Mouse (Mus musculus): Measurements from ENCODE around the gene Abcg8. TPM values are rescaled to one million over a fixed set of nuclear protein-coding genes. Genes with fewer than 3 reads are reported as not detected.

Abcg8 gene
- polyA plus RNA-seq, 1 experiment from 2014 or later, result 0.20 TPM

DNA sequence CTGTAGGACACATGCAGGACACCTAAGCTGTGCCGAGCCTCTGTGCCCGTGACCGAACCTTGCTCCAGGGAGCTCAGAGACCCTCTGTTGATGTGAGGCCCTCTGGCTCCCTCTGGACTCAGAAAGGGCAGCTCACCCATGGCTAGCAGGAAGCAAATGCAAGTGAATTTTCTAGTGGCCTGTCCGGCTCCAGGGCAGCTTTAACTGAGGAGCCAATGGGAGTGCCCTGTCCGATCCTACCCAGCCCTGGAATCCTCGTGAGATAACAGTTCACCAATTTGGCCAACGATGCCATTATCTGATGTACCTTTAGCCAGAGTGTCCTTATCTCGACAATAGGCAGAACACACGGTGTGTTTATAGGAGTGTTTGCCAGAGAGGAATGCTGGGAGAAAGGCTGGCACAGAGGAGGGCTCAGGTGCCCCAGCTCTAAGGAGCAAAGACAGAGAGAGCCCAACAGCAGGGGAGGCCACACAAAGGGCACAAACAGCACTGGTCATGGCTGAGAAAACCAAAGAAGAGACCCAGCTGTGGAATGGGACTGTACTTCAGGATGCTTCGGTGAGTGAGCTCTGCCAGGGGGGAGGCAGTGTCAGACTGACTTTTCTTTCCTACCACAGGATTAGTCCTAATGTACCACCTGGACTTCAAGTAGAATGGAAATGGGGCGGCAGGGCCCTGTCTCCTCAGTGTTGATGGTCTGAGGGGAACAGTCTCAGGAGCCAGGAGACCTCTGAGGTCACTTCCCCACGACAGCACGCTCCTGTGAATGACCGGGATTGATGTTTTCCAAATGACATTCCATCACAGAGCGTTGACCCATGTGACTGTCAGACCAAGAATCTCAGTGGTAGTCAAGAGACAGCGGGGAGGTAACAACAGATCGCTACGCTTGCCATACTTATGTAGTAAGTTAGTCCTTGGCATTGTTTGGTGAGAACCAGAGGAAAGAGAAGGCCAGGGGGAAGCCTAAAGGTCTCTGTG lies 6.9 kb downstream of the Abcg8 start, which contains the start of gene Abcg5:
Gene Abcg5, minus strand, starts transcription at position 278 of the 984 bp plus-strand sequence.
- 69% methylated on average over 18 of the region's 18 CpGs for WGBS
- ATAC-seq (ENCODE audit: insufficient number of reproducible peaks, insufficient read depth, low FRiP score, low read depth), result no peak
- H3K27me3 ChIP-seq (ENCODE audit: control insufficient read depth, insufficient read depth, low read length), result no peaks in the 10 kb centered on the region
- no peak within 1 kb of the TSS for H3K4me2 ChIP-seq (replicated peaks; ENCODE audit: low read depth, low read length)
- H3K27ac ChIP-seq (ENCODE audit: low read length), result no peak within 1 kb of the TSS
- no peaks in the 10 kb centered on the region for H3K4me1 ChIP-seq (ENCODE audit: control insufficient read depth, insufficient read depth, low read length)
- no peaks in the 10 kb centered on the region for H3K9me3 ChIP-seq (ENCODE audit: control insufficient read depth, low read depth, low read length)
- no peak within 1 kb of the TSS for H3K9ac ChIP-seq (replicated peaks; ENCODE audit: low read depth, low read length)
- no peak within 1 kb of the TSS for H3K4me3 ChIP-seq (ENCODE audit: low read depth, low read length)
- H3K36me3 ChIP-seq (ENCODE audit: control insufficient read depth, insufficient read depth, low read length), result no peaks in the 10 kb centered on the region

DNA sequence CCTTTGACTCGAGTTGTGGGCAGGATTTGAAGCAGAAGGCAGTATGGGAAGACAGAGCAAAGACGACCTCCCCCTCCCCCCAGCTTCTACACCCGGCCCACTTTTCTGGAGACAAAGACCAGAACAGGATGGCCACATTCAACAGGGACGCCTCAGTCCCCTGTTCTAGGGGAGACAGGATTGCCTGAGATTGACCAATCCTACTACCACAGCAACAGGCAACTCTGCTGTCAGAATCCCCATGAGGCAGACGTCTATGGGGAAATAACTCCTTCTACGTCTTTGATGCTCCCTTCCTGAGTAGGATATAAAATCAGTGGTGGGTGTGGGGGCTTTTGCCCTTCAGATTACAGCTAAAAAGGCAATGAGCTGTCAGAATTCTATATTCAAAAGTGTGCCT lies 8.2 kb downstream of the Abcg8 start:
- Histone ChIP-seq H3K27ac (ENCODE audit: low read length) (no peak overlapping the region), H3K4me3 (ENCODE audit: low read depth, low read length) (no peak overlapping the region), H3K4me1 (ENCODE audit: control insufficient read depth, insufficient read depth, low read length) (no peaks in the 10 kb centered on the region), H3K9me3 (ENCODE audit: control insufficient read depth, low read depth, low read length) (no peaks in the 10 kb centered on the region), H3K36me3 (ENCODE audit: control insufficient read depth, insufficient read depth, low read length) (no peaks in the 10 kb centered on the region), H3K9ac (replicated peaks; ENCODE audit: low read depth, low read length) (no peak overlapping the region), H3K27me3 (ENCODE audit: control insufficient read depth, insufficient read depth, low read length) (no peaks in the 10 kb centered on the region), H3K4me2 (replicated peaks; ENCODE audit: low read depth, low read length) (no peak overlapping the region)
- ATAC-seq (ENCODE audit: insufficient number of reproducible peaks, insufficient read depth, low FRiP score, low read depth), result no peak
- 42% methylated on average over 6 of the region's 6 CpGs for WGBS

DNA sequence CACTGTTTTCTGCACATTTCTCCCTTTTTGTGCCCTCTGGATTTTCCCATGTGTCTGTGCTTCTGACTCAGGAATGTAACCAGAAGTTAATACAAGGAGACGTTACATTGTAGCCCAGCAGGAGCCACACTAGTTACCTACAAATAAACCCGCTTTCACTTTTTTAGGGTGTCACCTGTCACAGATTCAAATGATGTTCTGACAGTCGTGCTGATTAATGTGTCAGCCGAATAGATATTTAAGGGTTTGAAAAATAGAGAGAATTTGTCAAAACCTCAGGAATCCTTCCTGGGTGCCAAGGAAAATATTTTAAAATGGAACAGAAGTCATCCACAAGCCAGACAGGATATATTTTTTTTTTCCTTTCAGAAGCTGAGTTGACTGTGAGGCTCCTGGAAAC lies 9.2 kb downstream of the Abcg8 start:
- no peak overlapping the region for H3K4me2 ChIP-seq (replicated peaks; ENCODE audit: low read depth, low read length)
- no peak overlapping the region for H3K9ac ChIP-seq (replicated peaks; ENCODE audit: low read depth, low read length)
- ATAC-seq (ENCODE audit: insufficient number of reproducible peaks, insufficient read depth, low FRiP score, low read depth), result no peak
- H3K36me3 ChIP-seq (ENCODE audit: control insufficient read depth, insufficient read depth, low read length), result no peaks in the 10 kb centered on the region
- no peaks in the 10 kb centered on the region for H3K27me3 ChIP-seq (ENCODE audit: control insufficient read depth, insufficient read depth, low read length)
- no peak overlapping the region for H3K27ac ChIP-seq (ENCODE audit: low read length)
- H3K4me3 ChIP-seq (ENCODE audit: low read depth, low read length), result no peak overlapping the region
- H3K9me3 ChIP-seq (ENCODE audit: control insufficient read depth, low read depth, low read length), result no peaks in the 10 kb centered on the region
- 72% methylated on average over 4 of the region's 4 CpGs for WGBS
- 0 out of 2 replicates have a peak, but pooled peaks cover 3% of the 10 kb centered on the region for H3K4me1 ChIP-seq (ENCODE audit: control insufficient read depth, insufficient read depth, low read length)

DNA sequence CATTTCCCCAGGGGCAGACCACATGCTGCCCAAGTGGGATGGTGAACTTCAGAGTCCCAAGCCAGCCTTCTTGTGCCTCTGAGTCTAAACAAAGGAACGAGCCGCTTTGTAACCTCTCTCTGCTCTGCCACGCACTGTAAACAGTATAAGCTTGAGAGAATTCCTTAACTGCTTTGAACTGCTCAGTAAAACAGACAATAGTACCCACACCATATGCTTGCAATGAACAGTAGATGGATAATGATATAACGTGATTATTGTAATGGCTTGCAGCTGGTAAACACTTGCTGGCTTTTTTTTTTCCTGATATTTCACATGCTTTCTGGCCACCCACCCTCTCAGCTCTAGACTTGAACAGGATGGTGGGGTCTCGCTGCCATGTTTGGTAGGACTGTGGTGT lies 11.9 kb downstream of the Abcg8 start:
- no peak for ATAC-seq (ENCODE audit: insufficient number of reproducible peaks, insufficient read depth, low FRiP score, low read depth)
- H3K9me3 ChIP-seq (ENCODE audit: control insufficient read depth, low read depth, low read length), result no peaks in the 10 kb centered on the region
- no peaks in the 10 kb centered on the region for H3K36me3 ChIP-seq (ENCODE audit: control insufficient read depth, insufficient read depth, low read length)
- H3K4me1 ChIP-seq (ENCODE audit: control insufficient read depth, insufficient read depth, low read length), result peaks cover 6% of the 10 kb centered on the region; the same call in 1 of the 2 replicates
- 39% methylated on average over 5 of the region's 5 CpGs for WGBS
- no peaks in the 10 kb centered on the region for H3K27me3 ChIP-seq (ENCODE audit: control insufficient read depth, insufficient read depth, low read length)
- H3K4me3 ChIP-seq (ENCODE audit: low read depth, low read length), result no peak overlapping the region
- H3K4me2 ChIP-seq (replicated peaks; ENCODE audit: low read depth, low read length), result no peak overlapping the region
- no peak overlapping the region for H3K27ac ChIP-seq (ENCODE audit: low read length)
- no peak overlapping the region for H3K9ac ChIP-seq (replicated peaks; ENCODE audit: low read depth, low read length)

DNA sequence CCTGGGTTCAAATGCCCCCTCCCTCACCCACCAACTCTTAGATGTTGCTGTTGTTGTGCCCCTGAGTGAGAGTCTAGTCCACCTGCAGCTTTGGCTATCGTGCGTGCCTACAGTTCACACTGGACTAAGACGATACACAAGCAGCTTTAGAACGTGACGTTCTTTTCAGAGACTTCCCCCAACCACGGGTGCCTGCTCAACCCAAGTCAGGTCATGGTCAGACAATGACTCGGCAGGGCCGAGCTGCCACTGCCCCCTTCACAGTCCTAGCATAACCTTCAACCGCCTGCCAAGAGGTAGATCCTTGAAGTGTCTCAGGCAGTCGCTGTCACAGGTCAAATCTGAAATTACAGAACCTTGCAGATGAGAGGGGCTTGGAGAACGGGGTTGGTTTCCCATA lies 12.7 kb downstream of the Abcg8 start:
- WGBS, result 87% methylated on average over 11 of the region's 11 CpGs
- H3K27me3 ChIP-seq (ENCODE audit: control insufficient read depth, insufficient read depth, low read length), result no peaks in the 10 kb centered on the region
- H3K4me2 ChIP-seq (replicated peaks; ENCODE audit: low read depth, low read length), result no peak overlapping the region
- H3K9me3 ChIP-seq (ENCODE audit: control insufficient read depth, low read depth, low read length), result no peaks in the 10 kb centered on the region
- no peak for ATAC-seq (ENCODE audit: insufficient number of reproducible peaks, insufficient read depth, low FRiP score, low read depth)
- no peak overlapping the region for H3K9ac ChIP-seq (replicated peaks; ENCODE audit: low read depth, low read length)
- H3K27ac ChIP-seq (ENCODE audit: low read length), result no peak overlapping the region
- H3K4me3 ChIP-seq (ENCODE audit: low read depth, low read length), result no peak overlapping the region
- H3K36me3 ChIP-seq (ENCODE audit: control insufficient read depth, insufficient read depth, low read length), result no peaks in the 10 kb centered on the region
- peaks cover 6% of the 10 kb centered on the region; the same call in 1 of the 2 replicates for H3K4me1 ChIP-seq (ENCODE audit: control insufficient read depth, insufficient read depth, low read length)

DNA sequence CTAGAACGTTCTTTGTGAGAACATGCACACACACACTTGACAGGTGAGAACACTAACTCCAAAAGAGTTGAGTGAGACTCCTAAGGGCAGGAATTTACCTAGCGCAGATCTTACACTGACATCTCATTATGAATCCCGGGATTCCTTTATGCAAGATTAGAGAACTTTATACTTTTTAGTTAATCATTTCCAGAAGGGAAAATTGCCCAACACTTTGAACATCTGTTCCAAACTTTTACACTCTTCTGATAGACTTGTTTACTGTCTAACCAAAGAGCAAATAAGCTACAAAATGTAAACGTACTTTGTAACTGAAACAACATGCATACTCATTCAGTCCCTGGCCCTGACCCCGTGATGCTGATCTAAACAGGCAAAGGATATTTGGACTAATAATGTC lies 13.2 kb downstream of the Abcg8 start:
- WGBS, result 61% methylated on average over 5 of the region's 5 CpGs
- Histone ChIP-seq H3K4me2 (replicated peaks; ENCODE audit: low read depth, low read length) (no peak overlapping the region), H3K4me3 (ENCODE audit: low read depth, low read length) (no peak overlapping the region), H3K27ac (ENCODE audit: low read length) (no peak overlapping the region), H3K4me1 (ENCODE audit: control insufficient read depth, insufficient read depth, low read length) (peaks cover 6% of the 10 kb centered on the region; the same call in 1 of the 2 replicates), H3K9me3 (ENCODE audit: control insufficient read depth, low read depth, low read length) (no peaks in the 10 kb centered on the region), H3K36me3 (ENCODE audit: control insufficient read depth, insufficient read depth, low read length) (no peaks in the 10 kb centered on the region), H3K9ac (replicated peaks; ENCODE audit: low read depth, low read length) (no peak overlapping the region), H3K27me3 (ENCODE audit: control insufficient read depth, insufficient read depth, low read length) (no peaks in the 10 kb centered on the region)
- ATAC-seq (ENCODE audit: insufficient number of reproducible peaks, insufficient read depth, low FRiP score, low read depth), result no peak

DNA sequence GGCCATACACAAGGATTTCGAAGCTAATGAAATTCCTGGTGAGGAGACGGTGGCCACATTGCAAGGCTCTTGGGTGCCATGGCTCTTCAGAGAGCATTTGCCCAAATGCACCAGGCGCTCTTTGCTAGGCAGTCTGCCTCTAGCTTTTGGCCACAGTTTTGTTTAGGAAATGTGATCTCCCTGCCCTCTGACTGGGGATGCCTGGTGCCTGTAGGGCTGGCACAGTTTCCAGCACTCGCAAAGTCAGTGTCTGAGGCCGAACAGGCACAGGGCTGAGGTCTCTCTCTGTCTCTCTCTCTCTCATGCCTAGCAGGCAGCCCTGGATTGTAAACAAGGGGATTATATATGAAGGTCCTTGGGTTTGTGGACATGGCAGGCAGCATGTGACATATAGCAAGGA lies 14.0 kb downstream of the Abcg8 start:
- Histone ChIP-seq H3K27me3 (ENCODE audit: control insufficient read depth, insufficient read depth, low read length) (no peaks in the 10 kb centered on the region), H3K4me3 (ENCODE audit: low read depth, low read length) (no peak overlapping the region), H3K36me3 (ENCODE audit: control insufficient read depth, insufficient read depth, low read length) (no peaks in the 10 kb centered on the region), H3K4me2 (replicated peaks; ENCODE audit: low read depth, low read length) (no peak overlapping the region), H3K9me3 (ENCODE audit: control insufficient read depth, low read depth, low read length) (no peaks in the 10 kb centered on the region), H3K27ac (ENCODE audit: low read length) (no peak overlapping the region), H3K4me1 (ENCODE audit: control insufficient read depth, insufficient read depth, low read length) (peaks cover 6% of the 10 kb centered on the region; the same call in 1 of the 2 replicates), H3K9ac (replicated peaks; ENCODE audit: low read depth, low read length) (no peak overlapping the region)
- ATAC-seq (ENCODE audit: insufficient number of reproducible peaks, insufficient read depth, low FRiP score, low read depth), result no peak
- WGBS, result 62% methylated on average over 5 of the region's 5 CpGs

DNA sequence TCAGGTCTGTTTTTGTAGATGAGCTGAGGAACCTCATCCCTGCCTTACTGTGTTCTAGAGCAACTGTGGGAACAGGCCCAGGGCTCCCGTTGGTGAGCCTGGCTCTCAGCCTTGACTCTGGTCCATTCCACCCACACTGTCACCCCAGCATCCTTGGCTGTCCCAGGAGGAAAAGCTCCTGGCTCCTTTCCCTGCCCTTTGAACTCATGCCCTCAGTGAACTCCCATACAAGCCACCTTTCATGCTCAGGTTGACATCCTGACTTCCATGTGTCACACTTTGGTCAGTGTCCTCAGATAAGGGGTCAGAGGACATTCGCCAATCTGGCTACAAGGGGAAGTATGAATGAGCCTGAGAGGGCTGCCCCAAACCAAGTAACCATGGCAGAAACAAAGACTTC lies 17.6 kb downstream of the Abcg8 start:
- Histone ChIP-seq H3K4me2 (replicated peaks; ENCODE audit: low read depth, low read length) (no peak overlapping the region), H3K27ac (ENCODE audit: low read length) (no peak overlapping the region), H3K27me3 (ENCODE audit: control insufficient read depth, insufficient read depth, low read length) (no peaks in the 10 kb centered on the region), H3K9ac (replicated peaks; ENCODE audit: low read depth, low read length) (no peak overlapping the region), H3K4me1 (ENCODE audit: control insufficient read depth, insufficient read depth, low read length) (peaks cover 6% of the 10 kb centered on the region; the same call in 1 of the 2 replicates), H3K4me3 (ENCODE audit: low read depth, low read length) (no peak overlapping the region), H3K9me3 (ENCODE audit: control insufficient read depth, low read depth, low read length) (no peaks in the 10 kb centered on the region), H3K36me3 (ENCODE audit: control insufficient read depth, insufficient read depth, low read length) (no peaks in the 10 kb centered on the region)
- 80% methylated on average over 2 of the region's 2 CpGs for WGBS
- ATAC-seq (ENCODE audit: insufficient number of reproducible peaks, insufficient read depth, low FRiP score, low read depth), result no peak

Measured in stomach, embryonic 14.5 days (tissue).